Mouse (Mus musculus): Measurements from ENCODE around the gene Faf2. TPM values are rescaled to one million over a fixed set of nuclear protein-coding genes. Genes with fewer than 3 reads are reported as not detected.
A peak's percentile ranks its signal among the peaks of the same experiment; 100 is the strongest.

The Faf2 gene
- total and polyA plus RNA-seq, 3 experiments: 21.0 to 82.3 (median 79.4) TPM

- no peak for DNase-seq
These were observed 58.7 kb downstream of the Faf2 start for GRCm38 (mm10) chr13:54680184-54680853.

- DNase-seq: no peak
These were observed 59.7 kb downstream of the Faf2 start for GRCm38 (mm10) chr13:54681291-54681690.

- DNase-seq: peak; percentile 38
These were observed 61.7 kb downstream of the Faf2 start for GRCm38 (mm10) chr13:54683301-54683700.

GRCm38 (mm10) chr13:54684140-54684896, 62.7 kb downstream of the Faf2 start:
- DNase-seq: peak; percentile 94

- peak; percentile 77 for DNase-seq
These were observed 63.6 kb downstream of the Faf2 start for GRCm38 (mm10) chr13:54685174-54685573.

GRCm38 (mm10) chr13:54686139-54687053, 64.8 kb downstream of the Faf2 start:
- peak; percentile 34 for DNase-seq

- DNase-seq: peak; percentile 89
These were observed 65.5 kb downstream of the Faf2 start for GRCm38 (mm10) chr13:54687096-54687495.

- peak; percentile 98 for DNase-seq
These were observed 66.2 kb downstream of the Faf2 start for GRCm38 (mm10) chr13:54687575-54688424.

GRCm38 (mm10) chr13:54690151-54690740, 68.7 kb downstream of the Faf2 start:
- no peak for DNase-seq

- no peak for DNase-seq
These were observed 70.2 kb downstream of the Faf2 start for GRCm38 (mm10) chr13:54691737-54692136.

GRCm38 (mm10) chr13:54692711-54693557, 71.3 kb downstream of the Faf2 start:
- peak; percentile 17 for DNase-seq

GRCm38 (mm10) chr13:54693558-54694347, 72.2 kb downstream of the Faf2 start, which contains the start of gene Rnf44:
TSS of gene Rnf44 (minus strand) at chr13:54693907.
- peak; percentile 100 for DNase-seq

- peak; percentile 93 for DNase-seq
These were observed 72.9 kb downstream of the Faf2 start for GRCm38 (mm10) chr13:54694348-54695060.

- no peak for DNase-seq
These were observed 74.1 kb downstream of the Faf2 start for GRCm38 (mm10) chr13:54695479-54696230.

GRCm38 (mm10) chr13:54701243-54701642, 79.7 kb downstream of the Faf2 start, which contains the start of gene Cdhr2:
TSS of gene Cdhr2 (plus strand) at chr13:54701461.
- no peak for DNase-seq

GRCm38 (mm10) chr13:54702507-54702906, 80.9 kb downstream of the Faf2 start:
- no peak for DNase-seq

- DNase-seq: no peak
These were observed 83.3 kb downstream of the Faf2 start for GRCm38 (mm10) chr13:54704890-54705289.

GRCm38 (mm10) chr13:54710866-54711265, 89.3 kb downstream of the Faf2 start:
- DNase-seq: no peak
